Mouse (Mus musculus): ENCODE measurements at regions not wholly inside any gene's neighbourhood (a gene's known extent, or its start where the extent isn't known, plus 50 kb on each side); places are given as distances from the start of the nearest gene placed in this dataset.

DNA sequence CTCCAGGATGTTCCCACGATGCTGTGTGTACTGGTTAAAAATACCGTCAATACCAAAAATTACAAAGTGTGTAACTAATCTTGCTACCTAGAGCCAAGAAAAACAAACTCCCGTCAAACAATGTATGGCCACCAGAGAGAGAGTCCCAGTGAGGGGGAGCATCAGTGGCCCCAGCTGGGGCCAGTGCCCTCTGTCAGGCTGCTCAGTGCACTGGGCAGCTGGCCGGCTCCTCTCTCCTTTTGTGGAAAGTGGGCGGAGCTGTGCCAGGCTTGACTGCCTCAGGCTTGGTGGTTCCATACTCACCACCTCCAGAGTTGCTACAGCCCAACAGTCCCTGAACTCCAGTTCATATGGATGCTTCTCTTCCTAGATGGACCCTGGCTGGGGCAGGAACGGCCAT lies 53.8 kb upstream of the Sept5 start:
- no peak for ATAC-seq (replicated peaks; ENCODE audit: low FRiP score, low TSS enrichment, poor library complexity, severe bottlenecking)

GRCm38 (mm10) chr16:18686044-18686761 lies 56.4 kb upstream of the Sept5 start:
- no peak for ATAC-seq (replicated peaks; ENCODE audit: low FRiP score, low TSS enrichment, poor library complexity, severe bottlenecking)

GRCm38 (mm10) chr16:18686916-18687315 lies 57.2 kb upstream of the Sept5 start:
- ATAC-seq (replicated peaks; ENCODE audit: low FRiP score, low TSS enrichment, poor library complexity, severe bottlenecking), result peak; percentile 81

GRCm38 (mm10) chr16:18687367-18687766 lies 57.6 kb upstream of the Sept5 start:
- peak; percentile 73 for ATAC-seq (replicated peaks; ENCODE audit: low FRiP score, low TSS enrichment, poor library complexity, severe bottlenecking)

DNA sequence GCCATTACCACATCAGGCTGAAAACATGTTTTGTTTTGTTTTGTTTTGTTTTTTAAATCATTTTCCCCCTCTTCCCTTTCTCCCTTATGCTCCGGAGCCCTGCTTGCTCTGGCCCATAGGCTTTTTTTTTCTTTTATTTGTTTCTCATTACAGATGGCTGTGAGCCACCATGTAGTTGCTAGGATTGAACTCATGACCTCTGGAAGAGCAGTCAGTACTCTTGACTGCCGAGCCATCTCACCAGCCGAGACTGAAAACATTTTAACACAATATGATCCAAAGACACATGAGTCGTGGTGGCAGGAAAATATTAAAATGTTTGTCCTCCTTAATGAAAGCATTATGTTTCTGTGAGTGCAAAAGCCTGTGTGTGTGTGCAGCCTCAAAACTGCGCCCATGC lies 65.8 kb upstream of the Sept5 start:
- no peak for ATAC-seq (replicated peaks; ENCODE audit: low FRiP score, low TSS enrichment, poor library complexity, severe bottlenecking)

DNA sequence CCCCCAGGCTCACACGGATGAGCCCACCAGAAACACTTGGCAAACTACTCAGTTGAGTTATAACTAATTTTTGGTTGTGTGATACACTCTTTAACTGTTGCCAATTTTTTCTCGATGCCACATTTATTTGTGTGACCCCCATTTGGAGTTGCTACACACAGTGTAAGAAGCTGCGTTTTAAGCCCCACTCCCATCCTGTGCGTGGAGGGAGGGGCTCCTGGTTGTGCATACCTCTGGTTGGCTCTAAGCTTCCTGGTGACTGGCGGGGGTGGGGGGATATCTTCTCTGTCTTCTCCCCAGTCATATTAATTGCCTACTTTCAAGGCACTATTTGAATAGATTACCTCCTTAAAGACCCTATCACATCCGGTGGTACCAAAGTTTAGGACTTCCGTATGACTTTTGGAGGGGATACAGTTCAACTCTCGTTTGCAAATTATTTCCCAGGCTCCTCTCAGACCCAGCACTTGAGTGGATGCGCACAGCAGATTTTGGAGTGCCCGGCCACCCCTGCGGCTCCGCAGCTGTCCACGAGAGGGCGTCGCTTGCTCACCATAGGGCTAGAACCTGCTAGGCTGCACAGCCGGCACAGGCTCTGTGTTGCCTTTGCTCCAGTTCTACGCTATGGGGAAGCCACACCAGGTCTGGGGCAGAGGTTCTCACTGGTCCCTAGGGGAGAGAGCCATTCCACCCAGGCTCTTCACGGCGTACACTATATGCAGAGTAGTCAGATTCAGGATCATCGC lies 66.5 kb upstream of the Sept5 start:
- ATAC-seq (replicated peaks; ENCODE audit: low FRiP score, low TSS enrichment, poor library complexity, severe bottlenecking), result peak; percentile 89

DNA sequence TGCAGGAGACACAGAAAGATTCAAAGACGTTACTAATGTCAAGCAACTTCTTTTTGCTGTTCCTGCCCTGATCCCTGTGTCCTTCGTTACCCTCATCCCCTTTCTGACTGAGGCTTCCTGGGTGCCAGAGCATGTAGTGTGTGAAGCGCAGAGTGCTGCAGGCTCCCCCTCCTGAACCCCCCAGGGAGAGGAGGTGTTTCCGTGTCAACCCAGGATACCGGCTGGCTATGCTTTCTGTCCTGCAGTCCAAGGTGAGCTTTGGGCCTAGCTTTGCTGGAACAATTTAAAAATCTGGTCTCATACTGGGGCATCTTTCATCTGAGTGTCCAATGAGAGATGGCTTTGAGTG lies 67.0 kb upstream of the Sept5 start:
- no peak for ATAC-seq (replicated peaks; ENCODE audit: low FRiP score, low TSS enrichment, poor library complexity, severe bottlenecking)

DNA sequence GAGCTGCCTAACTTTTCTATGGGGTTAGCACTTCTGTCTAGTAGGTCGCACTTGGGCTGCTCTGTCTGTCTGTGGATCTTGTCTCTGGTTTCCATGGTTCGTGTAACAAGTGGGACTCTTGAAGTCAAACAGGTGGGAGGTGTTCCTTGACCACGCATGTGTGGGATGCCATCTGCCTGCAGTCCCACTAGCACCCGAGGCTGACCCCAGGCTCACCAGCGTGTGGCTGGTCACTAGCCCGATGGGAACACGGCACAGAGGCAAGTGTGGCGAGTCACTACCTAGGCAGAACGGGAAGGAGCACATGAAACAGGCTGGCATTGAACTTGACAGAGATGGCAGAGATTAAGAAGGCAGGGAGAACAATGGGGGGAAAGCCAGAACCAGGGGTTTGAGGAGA lies 72.5 kb upstream of the Cldn5 start:
- no peak for ATAC-seq (replicated peaks; ENCODE audit: low FRiP score, low TSS enrichment, poor library complexity, severe bottlenecking)

DNA sequence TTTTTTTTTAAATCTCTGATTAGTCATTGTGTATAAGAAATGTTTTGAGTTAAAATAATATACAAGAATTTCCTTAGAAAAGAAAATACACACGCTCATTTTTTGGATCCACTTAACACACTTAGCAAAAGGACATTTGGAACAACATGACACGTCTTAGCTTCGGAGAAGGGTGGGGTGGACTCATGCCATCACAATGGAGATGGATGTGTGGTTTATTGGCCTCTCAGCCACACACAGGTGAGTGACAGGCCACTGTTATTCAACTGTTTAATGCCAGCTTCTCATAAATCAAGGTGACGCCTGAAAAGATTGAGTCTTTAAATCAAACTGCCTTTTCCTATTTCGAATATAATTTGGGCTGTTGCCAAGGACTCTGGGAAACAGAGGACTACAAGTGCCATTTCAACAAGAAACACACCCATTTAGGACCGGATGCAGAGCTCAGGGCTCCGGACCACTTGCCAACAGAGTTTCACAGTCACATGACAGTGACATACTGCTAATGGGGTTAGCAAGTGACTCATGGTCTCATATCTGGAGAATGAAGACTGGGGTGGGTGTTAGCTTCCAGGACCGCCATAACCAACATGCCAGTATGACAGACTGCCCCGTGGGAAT lies 71.5 kb upstream of the Cldn5 start:
- ATAC-seq (replicated peaks; ENCODE audit: low FRiP score, low TSS enrichment, poor library complexity, severe bottlenecking), result no peak

DNA sequence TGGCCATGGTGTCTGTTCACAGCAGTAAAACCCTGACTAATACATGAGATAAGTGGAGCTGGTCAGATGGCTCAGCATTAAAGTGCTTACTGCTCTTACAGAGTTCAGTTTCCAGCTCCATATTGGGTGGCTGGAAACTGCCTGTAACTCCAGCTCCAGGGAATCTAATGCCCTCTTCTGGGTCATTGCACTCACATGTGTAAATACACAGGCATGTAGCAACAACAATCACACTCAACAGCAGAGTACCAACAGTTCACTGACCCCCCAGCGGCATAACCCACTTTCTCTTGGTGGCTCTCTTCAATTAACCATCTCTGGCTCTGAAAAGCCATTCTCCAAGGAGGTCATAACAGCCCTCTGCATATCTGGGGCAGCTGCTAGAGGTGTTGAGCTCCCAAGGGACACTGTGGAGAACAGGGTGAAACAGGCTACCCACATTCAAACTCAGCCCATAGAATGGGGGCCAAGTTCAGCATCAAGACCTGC lies 65.0 kb upstream of the Cldn5 start:
- no peak for ATAC-seq (replicated peaks; ENCODE audit: low FRiP score, low TSS enrichment, poor library complexity, severe bottlenecking)

GRCm38 (mm10) chr16:18713017-18713416 lies 63.6 kb upstream of the Cldn5 start:
- ATAC-seq (replicated peaks; ENCODE audit: low FRiP score, low TSS enrichment, poor library complexity, severe bottlenecking), result peak; percentile 59; the same call in 1 of the 2 replicates

DNA sequence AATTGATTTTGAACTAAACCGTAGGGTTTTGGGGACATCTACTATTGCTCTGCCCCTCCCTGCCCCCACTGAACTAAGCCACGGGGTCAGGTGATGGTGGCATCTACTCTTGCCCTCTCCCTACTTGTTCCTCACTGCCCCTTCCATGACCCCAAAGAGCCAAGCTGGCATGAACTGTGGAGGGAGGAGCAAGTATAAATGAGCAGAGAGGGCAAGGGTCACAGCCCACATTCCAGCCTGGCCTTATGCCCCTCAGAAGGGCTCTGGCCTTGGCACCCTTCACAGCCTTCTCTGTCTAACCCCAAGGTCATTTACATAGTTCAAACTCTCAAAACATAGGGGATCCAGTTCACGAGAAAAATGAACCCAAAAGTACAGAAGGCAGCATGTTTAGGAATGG lies 61.3 kb upstream of the Cldn5 start:
- ATAC-seq (replicated peaks; ENCODE audit: low FRiP score, low TSS enrichment, poor library complexity, severe bottlenecking), result no peak

DNA sequence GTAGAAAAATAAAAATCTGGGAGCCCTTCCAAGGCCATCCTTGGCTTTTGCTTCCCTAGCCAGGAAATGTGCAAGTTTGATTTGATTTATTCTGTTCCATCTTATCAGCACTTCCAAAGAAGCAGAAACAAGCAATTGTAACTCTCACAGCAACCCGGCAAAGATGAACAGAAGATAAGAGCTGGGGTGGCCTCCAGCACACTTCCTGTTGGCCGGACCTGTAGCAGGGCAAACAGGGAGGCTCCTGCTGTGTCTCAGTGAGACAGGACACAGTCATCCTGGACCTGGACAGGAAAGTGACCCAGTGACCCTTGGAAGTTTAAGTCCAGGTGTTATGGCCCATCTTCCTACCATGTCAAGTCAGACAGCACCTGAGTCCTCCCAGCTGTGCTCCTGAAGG lies 58.6 kb upstream of the Cldn5 start:
- ATAC-seq (replicated peaks; ENCODE audit: low FRiP score, low TSS enrichment, poor library complexity, severe bottlenecking), result no peak

- ATAC-seq (replicated peaks; ENCODE audit: low FRiP score, low TSS enrichment, poor library complexity, severe bottlenecking), result no peak
These were observed 56.0 kb upstream of the Cldn5 start for GRCm38 (mm10) chr16:18720433-18721233.

GRCm38 (mm10) chr16:18723186-18723843 lies 53.3 kb upstream of the Cldn5 start:
- ATAC-seq (replicated peaks; ENCODE audit: low FRiP score, low TSS enrichment, poor library complexity, severe bottlenecking), result no peak

DNA sequence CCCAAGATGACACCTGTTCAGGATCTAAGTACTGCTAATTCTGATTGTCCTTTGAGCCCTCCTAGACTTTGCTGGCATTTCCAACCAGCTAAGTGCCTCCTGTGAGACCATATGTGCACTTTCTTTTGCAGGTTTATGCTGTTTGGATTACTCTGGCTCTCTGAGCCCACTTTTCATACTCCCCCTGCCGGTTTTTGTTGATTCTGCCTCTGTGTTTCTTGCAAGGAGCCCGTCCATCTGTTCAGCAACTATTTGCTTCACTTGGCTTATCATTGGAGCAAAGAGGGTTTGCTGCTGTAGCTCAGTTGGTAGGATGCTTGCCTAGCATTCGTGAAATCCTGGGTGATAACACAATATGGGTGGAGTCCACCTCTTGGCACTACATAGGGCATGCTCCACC lies 52.8 kb upstream of the Cldn5 start:
- no peak for ATAC-seq (replicated peaks; ENCODE audit: low FRiP score, low TSS enrichment, poor library complexity, severe bottlenecking)

DNA sequence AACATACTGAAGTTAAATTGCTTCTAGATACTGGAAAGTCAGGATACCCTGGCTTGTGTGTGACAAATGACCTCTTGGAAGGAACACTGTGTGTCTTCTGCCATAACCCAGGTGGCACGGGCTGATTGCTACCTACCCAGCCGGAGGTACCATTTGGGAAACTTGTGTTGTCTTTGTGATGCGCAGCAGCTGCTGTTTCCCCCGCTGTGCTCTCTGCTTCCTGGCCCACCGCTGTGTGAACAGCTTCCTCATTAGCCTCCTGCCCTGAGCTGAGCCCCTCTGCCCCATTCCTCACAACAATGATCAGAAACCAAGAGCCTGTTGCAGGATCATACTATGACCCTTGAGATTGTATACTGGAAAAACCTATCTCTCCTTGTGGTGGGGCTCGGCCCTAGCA lies 51.9 kb upstream of the Cldn5 start:
- ATAC-seq (replicated peaks; ENCODE audit: low FRiP score, low TSS enrichment, poor library complexity, severe bottlenecking), result no peak

Data from megakaryocyte-erythroid progenitor cell, adult 5-6 weeks (primary cell).